18 mouse cellular contexts compared by ENCODE assay signal in genomic region chr10:34667735-34668439, GRCm38 (mm10).
DNase-seq lines count a peak whose midpoint lies in the region; ATAC-seq and TF ChIP-seq lines count a peak whose summit lies in the region.
"Had no signal": no experiment of that assay in that cellular context is flagged by ENCODE, and none has a peak within 500 bp of the region (broad histone marks: within the 10 kb centered on the region; RNA-seq: fewer than 3 reads in every experiment).

No protein-coding gene starts in this region.

- H3K4me3 ChIP-seq in forebrain, embryonic 12.5 days (replicated peaks), result no peak overlapping the region
- no peak overlapping the region for H3K4me3 ChIP-seq in forebrain, postnatal 0 days (ENCODE audit: low read depth, low read length)
- H3K4me3 ChIP-seq in midbrain, embryonic 12.5 days, result no peak overlapping the region
- H3K4me3 ChIP-seq in midbrain, embryonic 16.5 days (ENCODE audit: low read depth, low read length), result no peak overlapping the region
- H3K4me3 ChIP-seq in hindbrain, postnatal 0 days (ENCODE audit: low read length), result no peak overlapping the region
- H3K4me3 ChIP-seq: embryonic facial prominence, embryonic 13.5 days; limb, embryonic 13.5 days had no signal

- no peak overlapping the region for H3K9ac ChIP-seq in forebrain, embryonic 12.5 days
- H3K9ac ChIP-seq in forebrain, postnatal 0 days, result no peak overlapping the region
- no peak overlapping the region for H3K9ac ChIP-seq in midbrain, embryonic 12.5 days (replicated peaks)
- H3K9ac ChIP-seq in midbrain, embryonic 16.5 days (ENCODE audit: low read depth, low read length), result no peak overlapping the region
- H3K9ac ChIP-seq in hindbrain, postnatal 0 days (replicated peaks; ENCODE audit: low read length), result no peak overlapping the region
- H3K9ac ChIP-seq: embryonic facial prominence, embryonic 13.5 days; limb, embryonic 13.5 days; liver, embryonic 14.5 days had no signal

- WGBS in forebrain, embryonic 12.5 days, result 72% methylated on average over 5 of the region's 5 CpGs
- WGBS in forebrain, postnatal 0 days, result 71% methylated on average over 5 of the region's 5 CpGs
- WGBS in midbrain, embryonic 12.5 days, result 68% methylated on average over 5 of the region's 5 CpGs
- 62% methylated on average over 5 of the region's 5 CpGs for WGBS in midbrain, embryonic 16.5 days
- 60% methylated on average over 5 of the region's 5 CpGs for WGBS in hindbrain, postnatal 0 days

- peak; percentile 65 for ATAC-seq in forebrain, embryonic 12.5 days (ENCODE audit: low FRiP score)
- no peak for ATAC-seq in forebrain, postnatal 0 days
- 0 out of 2 replicates have a peak, but pooled peaks have one; percentile 57 for ATAC-seq in midbrain, embryonic 12.5 days (ENCODE audit: low FRiP score, low read depth)
- no peak; the same call in 1 of the 2 replicates for ATAC-seq in midbrain, embryonic 16.5 days
- ATAC-seq in hindbrain, postnatal 0 days, result 0 out of 2 replicates have a peak, but pooled peaks have one; percentile 45
- no peak for ATAC-seq in activated CD4-positive, CD25-positive, alpha-beta regulatory T cell, adult 4 months

- H3K27me3 ChIP-seq in forebrain, embryonic 12.5 days, result no peaks in the 10 kb centered on the region
- H3K27me3 ChIP-seq in forebrain, postnatal 0 days (ENCODE audit: insufficient read depth, low read length), result no peaks in the 10 kb centered on the region
- H3K27me3 ChIP-seq in midbrain, embryonic 12.5 days, result no peaks in the 10 kb centered on the region
- no peaks in the 10 kb centered on the region for H3K27me3 ChIP-seq in midbrain, embryonic 16.5 days (ENCODE audit: control insufficient read depth, insufficient read depth, low read depth, low read length)
- no peaks in the 10 kb centered on the region for H3K27me3 ChIP-seq in hindbrain, postnatal 0 days (ENCODE audit: insufficient read depth, low read length)
- H3K27me3 ChIP-seq: embryonic facial prominence, embryonic 13.5 days; limb, embryonic 13.5 days had no signal

- no peak overlapping the region for H3K4me2 ChIP-seq in forebrain, embryonic 12.5 days
- no peak overlapping the region for H3K4me2 ChIP-seq in forebrain, postnatal 0 days (ENCODE audit: low read depth)
- no peak overlapping the region for H3K4me2 ChIP-seq in midbrain, embryonic 12.5 days (replicated peaks)
- no peak overlapping the region for H3K4me2 ChIP-seq in midbrain, embryonic 16.5 days (ENCODE audit: low read length)
- H3K4me2 ChIP-seq in hindbrain, postnatal 0 days (ENCODE audit: low read depth, low read length), result no peak overlapping the region
- H3K4me2 ChIP-seq: embryonic facial prominence, embryonic 13.5 days; limb, embryonic 13.5 days had no signal

- H3K9me3 ChIP-seq in forebrain, embryonic 12.5 days, result no peaks in the 10 kb centered on the region
- H3K9me3 ChIP-seq in forebrain, postnatal 0 days (ENCODE audit: low read length), result no peaks in the 10 kb centered on the region
- no peaks in the 10 kb centered on the region for H3K9me3 ChIP-seq in midbrain, embryonic 12.5 days
- no peaks in the 10 kb centered on the region for H3K9me3 ChIP-seq in midbrain, embryonic 16.5 days (replicated peaks; ENCODE audit: control insufficient read depth, low read length, poor library complexity, severe bottlenecking)
- no peaks in the 10 kb centered on the region for H3K9me3 ChIP-seq in hindbrain, postnatal 0 days (ENCODE audit: low read length)
- H3K9me3 ChIP-seq: embryonic facial prominence, embryonic 13.5 days; limb, embryonic 13.5 days had no signal

- peak overlapping the region; percentile 36; the same call in 1 of the 2 replicates for H3K27ac ChIP-seq in forebrain, embryonic 12.5 days
- no peak overlapping the region for H3K27ac ChIP-seq in forebrain, postnatal 0 days (ENCODE audit: low read depth, low read length)
- H3K27ac ChIP-seq in midbrain, embryonic 12.5 days (replicated peaks), result no peak overlapping the region
- no peak overlapping the region for H3K27ac ChIP-seq in midbrain, embryonic 16.5 days (ENCODE audit: low read length)
- H3K27ac ChIP-seq in hindbrain, postnatal 0 days, result no peak overlapping the region
- H3K27ac ChIP-seq: embryonic facial prominence, embryonic 13.5 days; limb, embryonic 13.5 days; liver, embryonic 14.5 days; stomach, postnatal 0 days had no signal

- no peaks in the 10 kb centered on the region for H3K36me3 ChIP-seq in forebrain, embryonic 12.5 days (replicated peaks)
- H3K36me3 ChIP-seq in forebrain, postnatal 0 days (ENCODE audit: insufficient read depth), result no peaks in the 10 kb centered on the region
- H3K36me3 ChIP-seq in midbrain, embryonic 12.5 days, result no peaks in the 10 kb centered on the region
- no peaks in the 10 kb centered on the region for H3K36me3 ChIP-seq in midbrain, embryonic 16.5 days (ENCODE audit: control insufficient read depth, insufficient read depth, low read length)
- no peaks in the 10 kb centered on the region for H3K36me3 ChIP-seq in hindbrain, postnatal 0 days (ENCODE audit: insufficient read depth, low read length)
- H3K36me3 ChIP-seq: embryonic facial prominence, embryonic 13.5 days; limb, embryonic 13.5 days had no signal

- no peak for TF ChIP-seq CTCF in forebrain, postnatal 0 days (IDR thresholded peaks at IDR 0.05; ENCODE audit: low read depth)
- TF ChIP-seq CTCF in hindbrain, postnatal 0 days (IDR thresholded peaks at IDR 0.05; ENCODE audit: low read depth), result no peak

- H3K4me1 ChIP-seq in forebrain, embryonic 12.5 days, result no peaks in the 10 kb centered on the region; the same call in 1 of the 2 replicates
- no peaks in the 10 kb centered on the region for H3K4me1 ChIP-seq in forebrain, postnatal 0 days (ENCODE audit: insufficient read depth)
- no peaks in the 10 kb centered on the region for H3K4me1 ChIP-seq in midbrain, embryonic 12.5 days
- H3K4me1 ChIP-seq in midbrain, embryonic 16.5 days (ENCODE audit: control insufficient read depth, insufficient read depth, low read length), result no peaks in the 10 kb centered on the region
- H3K4me1 ChIP-seq in hindbrain, postnatal 0 days (ENCODE audit: insufficient read depth, low read length), result no peaks in the 10 kb centered on the region
- H3K4me1 ChIP-seq: embryonic facial prominence, embryonic 13.5 days; limb, embryonic 13.5 days had no signal

- DNase-seq in forebrain, postnatal 0 days, result no peak
- DNase-seq in hindbrain, postnatal 0 days (ENCODE audit: low spot score), result peak; percentile 10
- DNase-seq in retina, embryonic 14.5 days (ENCODE audit: low spot score), result peak; percentile 18
- no peak for DNase-seq in adrenal gland, postnatal 4 days (ENCODE audit: low spot score in 2 of 2)
- DNase-seq: adrenal gland, postnatal 36 days; cerebellum, postnatal 36 days; heart, adult 18-20 months; kidney, adult 2 months; kidney, postnatal 25 days; thymus, postnatal 14 days had no signal

Comparison
In these comparisons a context has a peak if more than half of its experiments do, and no peak if none do; other contexts are left out.
1. ATAC-seq: peak in forebrain, embryonic 12.5 days (single experiment), midbrain, embryonic 12.5 days (single experiment) and hindbrain, postnatal 0 days (single experiment); none in forebrain, postnatal 0 days (single experiment), midbrain, embryonic 16.5 days (single experiment) and activated CD4-positive, CD25-positive, alpha-beta regulatory T cell, adult 4 months (single experiment).
2. DNase-seq: peak in hindbrain, postnatal 0 days (single experiment) and retina, embryonic 14.5 days (single experiment); none in forebrain, postnatal 0 days (single experiment) and adrenal gland, postnatal 4 days (0 of 2).